Mouse (Mus musculus): ENCODE results near the gene Lhpp. TPM values are rescaled to one million over a fixed set of nuclear protein-coding genes. Genes with fewer than 3 reads are reported as not detected.

Lhpp gene
- polyA plus RNA-seq, 1 experiment from 2014 or later: 24.5 TPM

- no peak overlapping the region for H3K27ac ChIP-seq (ENCODE audit: low read depth, low read length)
- H3K36me3 ChIP-seq (ENCODE audit: control insufficient read depth, insufficient read depth, low read length): no peaks in the 10 kb centered on the region
- no peak overlapping the region for H3K9ac ChIP-seq (ENCODE audit: low read depth, low read length)
- no peak overlapping the region for H3K4me3 ChIP-seq (ENCODE audit: low read length)
- no peaks in the 10 kb centered on the region; the same call in 1 of the 2 replicates for H3K4me1 ChIP-seq (ENCODE audit: control insufficient read depth, insufficient read depth, low read length)
- 85% methylated on average over 4 of the region's 4 CpGs for WGBS
- H3K9me3 ChIP-seq (ENCODE audit: control insufficient read depth, low read length): no peaks in the 10 kb centered on the region
- no peaks in the 10 kb centered on the region for H3K27me3 ChIP-seq (ENCODE audit: control insufficient read depth, insufficient read depth, low read length)
- no peak overlapping the region for H3K4me2 ChIP-seq (replicated peaks; ENCODE audit: low read depth, low read length)
- no peak for ATAC-seq (ENCODE audit: low FRiP score, low TSS enrichment)
Observed at GRCm38 (mm10) chr7:132679117-132679516, 68.7 kb downstream of the Lhpp start.

- Histone ChIP-seq H3K27ac (ENCODE audit: low read depth, low read length) (no peak overlapping the region), H3K9ac (ENCODE audit: low read depth, low read length) (no peak overlapping the region), H3K27me3 (ENCODE audit: control insufficient read depth, insufficient read depth, low read length) (no peaks in the 10 kb centered on the region), H3K4me1 (ENCODE audit: control insufficient read depth, insufficient read depth, low read length) (no peaks in the 10 kb centered on the region), H3K36me3 (ENCODE audit: control insufficient read depth, insufficient read depth, low read length) (no peaks in the 10 kb centered on the region), H3K4me3 (ENCODE audit: low read length) (no peak overlapping the region), H3K9me3 (ENCODE audit: control insufficient read depth, low read length) (no peaks in the 10 kb centered on the region), H3K4me2 (replicated peaks; ENCODE audit: low read depth, low read length) (no peak overlapping the region)
- no peak for ATAC-seq (ENCODE audit: low FRiP score, low TSS enrichment)
- WGBS: 81% methylated on average over 6 of the region's 6 CpGs
Observed at GRCm38 (mm10) chr7:132679549-132679948, 69.1 kb downstream of the Lhpp start.

GRCm38 (mm10) chr7:132681296-132681695 is 70.9 kb downstream of the Lhpp start:
- Histone ChIP-seq H3K9ac (ENCODE audit: low read depth, low read length) (no peak overlapping the region), H3K27ac (ENCODE audit: low read depth, low read length) (no peak overlapping the region), H3K4me2 (replicated peaks; ENCODE audit: low read depth, low read length) (no peak overlapping the region), H3K4me3 (ENCODE audit: low read length) (no peak overlapping the region), H3K27me3 (ENCODE audit: control insufficient read depth, insufficient read depth, low read length) (no peaks in the 10 kb centered on the region), H3K4me1 (ENCODE audit: control insufficient read depth, insufficient read depth, low read length) (no peaks in the 10 kb centered on the region), H3K36me3 (ENCODE audit: control insufficient read depth, insufficient read depth, low read length) (no peaks in the 10 kb centered on the region), H3K9me3 (ENCODE audit: control insufficient read depth, low read length) (no peaks in the 10 kb centered on the region)
- ATAC-seq (ENCODE audit: low FRiP score, low TSS enrichment): no peak
- 89% methylated on average over 11 of the region's 11 CpGs for WGBS

DNA sequence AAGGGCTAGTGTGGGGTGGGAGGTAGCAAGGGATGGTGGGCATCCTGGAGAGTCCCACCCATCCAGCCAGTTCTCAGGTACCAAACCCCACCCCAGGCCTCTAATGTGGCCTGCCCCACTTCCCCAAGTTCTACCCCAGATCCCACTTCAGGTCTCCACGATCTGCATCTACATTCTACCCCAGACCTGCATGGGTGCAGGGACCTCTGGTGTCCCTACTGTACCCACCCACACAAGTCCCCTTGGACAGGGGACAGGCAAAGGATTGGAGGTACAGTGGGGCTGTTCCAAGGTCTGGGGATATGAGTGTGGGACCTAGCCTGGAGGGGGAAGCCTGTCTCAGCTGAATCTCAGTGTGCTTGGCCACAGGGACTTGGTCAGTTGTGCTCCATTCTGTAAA is 71.4 kb downstream of the Lhpp start:
- Histone ChIP-seq H3K36me3 (ENCODE audit: control insufficient read depth, insufficient read depth, low read length) (no peaks in the 10 kb centered on the region), H3K27ac (ENCODE audit: low read depth, low read length) (no peak overlapping the region), H3K4me3 (ENCODE audit: low read length) (no peak overlapping the region), H3K9ac (ENCODE audit: low read depth, low read length) (no peak overlapping the region), H3K9me3 (ENCODE audit: control insufficient read depth, low read length) (no peaks in the 10 kb centered on the region), H3K27me3 (ENCODE audit: control insufficient read depth, insufficient read depth, low read length) (no peaks in the 10 kb centered on the region), H3K4me1 (ENCODE audit: control insufficient read depth, insufficient read depth, low read length) (no peaks in the 10 kb centered on the region), H3K4me2 (replicated peaks; ENCODE audit: low read depth, low read length) (no peak overlapping the region)
- ATAC-seq (ENCODE audit: low FRiP score, low TSS enrichment): no peak
- WGBS: 100% methylated on average over 1 of the region's 1 CpGs

DNA sequence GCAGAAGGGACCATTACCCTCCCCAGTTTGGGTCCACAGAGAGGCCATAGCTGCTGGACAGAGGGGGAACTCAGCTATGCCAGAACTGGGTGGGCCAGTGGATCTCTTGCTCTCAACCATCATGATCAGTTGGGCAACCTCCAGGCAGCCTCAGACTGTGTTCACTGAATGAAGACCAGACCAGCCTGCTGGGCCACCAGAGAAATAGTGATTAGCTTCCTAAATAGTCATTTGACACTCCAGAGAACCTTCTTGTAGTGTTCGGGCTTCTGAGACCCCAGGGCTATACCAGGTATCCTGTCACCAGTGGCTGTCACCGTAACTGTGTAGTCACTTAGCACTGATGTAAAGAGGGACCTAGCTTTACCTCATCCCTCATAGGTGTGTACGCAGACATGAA is 71.9 kb downstream of the Lhpp start:
- 90% methylated on average over 3 of the region's 3 CpGs for WGBS
- H3K9me3 ChIP-seq (ENCODE audit: control insufficient read depth, low read length): no peaks in the 10 kb centered on the region
- no peaks in the 10 kb centered on the region for H3K36me3 ChIP-seq (ENCODE audit: control insufficient read depth, insufficient read depth, low read length)
- H3K4me1 ChIP-seq (ENCODE audit: control insufficient read depth, insufficient read depth, low read length): no peaks in the 10 kb centered on the region
- no peak overlapping the region for H3K27ac ChIP-seq (ENCODE audit: low read depth, low read length)
- no peaks in the 10 kb centered on the region for H3K27me3 ChIP-seq (ENCODE audit: control insufficient read depth, insufficient read depth, low read length)
- H3K4me2 ChIP-seq (replicated peaks; ENCODE audit: low read depth, low read length): no peak overlapping the region
- H3K9ac ChIP-seq (ENCODE audit: low read depth, low read length): no peak overlapping the region
- H3K4me3 ChIP-seq (ENCODE audit: low read length): no peak overlapping the region
- ATAC-seq (ENCODE audit: low FRiP score, low TSS enrichment): no peak

DNA sequence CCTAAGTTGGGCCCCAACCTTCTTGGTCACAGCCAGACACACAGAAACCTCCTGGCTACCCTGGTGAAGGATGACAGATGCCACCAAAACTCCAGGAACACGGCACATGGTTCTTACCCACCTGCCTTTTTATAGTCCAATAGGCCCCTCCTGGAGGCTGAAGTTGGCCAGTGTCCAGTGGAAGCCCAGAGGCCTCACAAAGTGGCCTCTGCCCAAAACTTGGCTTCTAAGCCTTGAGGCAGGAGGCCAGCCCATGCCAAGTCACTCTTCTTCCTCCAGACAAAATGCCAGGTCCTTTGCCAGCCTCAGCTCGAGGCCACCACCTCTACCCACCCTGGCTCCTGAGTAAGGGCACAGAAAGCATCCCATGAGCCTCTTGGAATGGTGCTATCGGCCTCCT is 72.5 kb downstream of the Lhpp start:
- 83% methylated on average over 3 of the region's 3 CpGs for WGBS
- no peak for ATAC-seq (ENCODE audit: low FRiP score, low TSS enrichment)

GRCm38 (mm10) chr7:132683923-132684322 is 73.5 kb downstream of the Lhpp start:
- WGBS: 88% methylated on average over 4 of the region's 4 CpGs
- Histone ChIP-seq H3K4me1 (ENCODE audit: control insufficient read depth, insufficient read depth, low read length) (peaks cover 6% of the 10 kb centered on the region; the same call in 1 of the 2 replicates), H3K9ac (ENCODE audit: low read depth, low read length) (no peak overlapping the region), H3K36me3 (ENCODE audit: control insufficient read depth, insufficient read depth, low read length) (no peaks in the 10 kb centered on the region), H3K27ac (ENCODE audit: low read depth, low read length) (no peak overlapping the region), H3K9me3 (ENCODE audit: control insufficient read depth, low read length) (no peaks in the 10 kb centered on the region), H3K4me2 (replicated peaks; ENCODE audit: low read depth, low read length) (no peak overlapping the region), H3K27me3 (ENCODE audit: control insufficient read depth, insufficient read depth, low read length) (no peaks in the 10 kb centered on the region), H3K4me3 (ENCODE audit: low read length) (no peak overlapping the region)
- no peak for ATAC-seq (ENCODE audit: low FRiP score, low TSS enrichment)

More for the DNA sequence above, 72.5 kb downstream of the Lhpp start:
- Histone ChIP-seq H3K9me3 (ENCODE audit: control insufficient read depth, low read length) (no peaks in the 10 kb centered on the region), H3K27me3 (ENCODE audit: control insufficient read depth, insufficient read depth, low read length) (no peaks in the 10 kb centered on the region), H3K9ac (ENCODE audit: low read depth, low read length) (no peak overlapping the region), H3K4me1 (ENCODE audit: control insufficient read depth, insufficient read depth, low read length) (peaks cover 2% of the 10 kb centered on the region; the same call in 1 of the 2 replicates), H3K36me3 (ENCODE audit: control insufficient read depth, insufficient read depth, low read length) (no peaks in the 10 kb centered on the region), H3K4me2 (replicated peaks; ENCODE audit: low read depth, low read length) (no peak overlapping the region), H3K27ac (ENCODE audit: low read depth, low read length) (no peak overlapping the region), H3K4me3 (ENCODE audit: low read length) (no peak overlapping the region)

DNA sequence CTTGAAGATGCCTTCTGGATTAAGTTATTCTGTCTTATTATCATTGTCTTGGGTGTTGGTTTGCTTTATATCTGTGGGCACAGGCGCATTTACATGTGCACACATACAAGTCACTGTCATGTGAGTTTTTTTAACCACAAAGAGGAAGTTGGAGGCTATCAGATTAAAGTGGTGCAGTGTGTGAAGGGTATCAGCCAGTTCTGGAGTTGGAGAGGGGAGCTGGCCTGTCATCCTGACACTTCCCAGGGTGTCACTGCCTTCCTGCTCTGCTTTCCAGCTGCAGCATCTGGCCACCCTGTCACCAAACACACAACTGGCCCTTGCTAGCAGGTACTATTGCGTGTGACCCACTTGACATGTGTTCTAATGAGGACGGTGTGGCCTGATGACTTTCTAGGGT is 76.1 kb downstream of the Lhpp start:
- no peak overlapping the region for H3K4me2 ChIP-seq (replicated peaks; ENCODE audit: low read depth, low read length)
- 90% methylated on average over 3 of the region's 3 CpGs for WGBS
- no peak overlapping the region for H3K4me3 ChIP-seq (ENCODE audit: low read length)
- no peak for ATAC-seq (ENCODE audit: low FRiP score, low TSS enrichment)
- no peaks in the 10 kb centered on the region for H3K9me3 ChIP-seq (ENCODE audit: control insufficient read depth, low read length)
- no peaks in the 10 kb centered on the region for H3K27me3 ChIP-seq (ENCODE audit: control insufficient read depth, insufficient read depth, low read length)
- H3K9ac ChIP-seq (ENCODE audit: low read depth, low read length): no peak overlapping the region
- H3K36me3 ChIP-seq (ENCODE audit: control insufficient read depth, insufficient read depth, low read length): no peaks in the 10 kb centered on the region
- H3K4me1 ChIP-seq (ENCODE audit: control insufficient read depth, insufficient read depth, low read length): peaks cover 6% of the 10 kb centered on the region; the same call in 1 of the 2 replicates
- no peak overlapping the region for H3K27ac ChIP-seq (ENCODE audit: low read depth, low read length)

- H3K27ac ChIP-seq (ENCODE audit: low read depth, low read length): no peak overlapping the region
- WGBS: 30% methylated on average over 2 of the region's 2 CpGs
Observed at GRCm38 (mm10) chr7:132687897-132688296, 77.5 kb downstream of the Lhpp start.

More at GRCm38 (mm10) chr7:132687897-132688296, 77.5 kb downstream of the Lhpp start:
- Histone ChIP-seq H3K9me3 (ENCODE audit: control insufficient read depth, low read length) (no peaks in the 10 kb centered on the region), H3K36me3 (ENCODE audit: control insufficient read depth, insufficient read depth, low read length) (no peaks in the 10 kb centered on the region), H3K4me1 (ENCODE audit: control insufficient read depth, insufficient read depth, low read length) (peaks cover 6% of the 10 kb centered on the region; the same call in 1 of the 2 replicates), H3K4me2 (replicated peaks; ENCODE audit: low read depth, low read length) (no peak overlapping the region), H3K9ac (ENCODE audit: low read depth, low read length) (no peak overlapping the region), H3K4me3 (ENCODE audit: low read length) (no peak overlapping the region), H3K27me3 (ENCODE audit: control insufficient read depth, insufficient read depth, low read length) (no peaks in the 10 kb centered on the region)
- no peak for ATAC-seq (ENCODE audit: low FRiP score, low TSS enrichment)

All from kidney, embryonic 14.5 days (tissue).